Mouse (Mus musculus) forebrain, postnatal 0 days (tissue): ENCODE measurements around the gene Kctd19. TPM values are rescaled to one million over a fixed set of nuclear protein-coding genes. Genes with fewer than 3 reads are reported as not detected.

Experiments
- ATAC-seq: fragments of 200-750 bp; cut with Nextera tagmentation; 2 replicates; pipeline ENCODE4 v1.8.0; 2017; ENCODE audit warnings: mild to moderate bottlenecking, moderate library complexity
- DNase-seq: peaks from one replicate; pipeline ENCODE4 v3.0.0-alpha.2; 2015
- H3K27ac ChIP-seq: fragments of 300-500 bp; sonication (generic); 2 replicates; pipeline ENCODE4 v1.5.1; 2014; ENCODE audit warnings: low read depth, mild to moderate bottlenecking, antibody characterized with exemption, low read length, moderate library complexity, mixed read lengths
- H3K27me3 ChIP-seq: fragments of 300-500 bp; sonication (generic); 2 replicates; pipeline ENCODE4 v1.6.1; 2014; ENCODE audit warnings: mild to moderate bottlenecking, low read length, mixed read lengths; ENCODE audit not compliant: insufficient read depth
- H3K36me3 ChIP-seq: fragments of 300-500 bp; sonication (generic); 2 replicates; pipeline ENCODE4 v1.6.1; 2014; ENCODE audit warnings: mild to moderate bottlenecking, moderate library complexity; ENCODE audit not compliant: insufficient read depth
- H3K4me1 ChIP-seq: fragments of 300-500 bp; sonication (generic); 2 replicates; pipeline ENCODE4 v1.6.1; 2014; ENCODE audit warnings: antibody characterized with exemption; ENCODE audit not compliant: insufficient read depth
- H3K4me2 ChIP-seq: fragments of 300-500 bp; sonication (generic); 2 replicates; pipeline ENCODE4 v1.6.1; 2014; ENCODE audit warnings: low read depth, mild to moderate bottlenecking, moderate library complexity
- H3K4me3 ChIP-seq: fragments of 300-500 bp; sonication (generic); 2 replicates; pipeline ENCODE4 v1.5.1; 2014; ENCODE audit warnings: low read depth, low read length, mixed read lengths
- H3K9ac ChIP-seq: fragments of 300-500 bp; sonication (generic); 2 replicates; pipeline ENCODE4 v1.6.1; 2014; ENCODE audit warnings: mild to moderate bottlenecking
- H3K9me3 ChIP-seq: fragments of 300-500 bp; sonication (generic); 2 replicates; pipeline ENCODE4 v1.6.1; 2016; ENCODE audit warnings: low read length
- CTCF ChIP-seq: sonication (generic); IDR thresholded peaks from 2 replicates; pipeline ENCODE4 v1.5.1; 2016; ENCODE audit warnings: antibody characterized with exemption, control low read depth, low read depth
- WGBS: fragments of 180-500 bp; shearing (Covaris S2); extraction: QIAGEN DNeasy Blood & Tissue Kit; methylation state at CpG from one replicate; pipeline ENCODE4 v1.1.7; 2014; 5-methylcytosine and 5-hydroxymethylcytosine counted together
- polyA plus RNA-seq: library from polyadenylated mRNA; unstranded; fragments of >200 nt; fragmentation: Nextera tagmentation; extraction: Ambion mirVana; gene quantifications from 2 replicates; pipeline ENCODE4 v1.2.1, GENCODE M21; 2015
- total RNA-seq: library from RNA; depleted of rRNA; stranded (reverse); fragments of >200 nt; gene quantifications from 2 replicates; pipeline ENCODE4 v1.2.3, GENCODE M21; 2014

The Kctd19 gene
- total and polyA plus RNA-seq, 2 experiments from 2014 or later: 0.10 to 0.19 TPM

GRCm38 (mm10) chr8:105350186-105350585 lies 63.1 kb downstream of the Kctd19 start:
- DNase-seq (peak; percentile 25), ATAC-seq (no peak)
- Histone ChIP-seq H3K36me3 (no peaks in the 10 kb centered on the region), H3K4me3 (peak overlapping the region; percentile 66), H3K27ac (no peak overlapping the region; the same call in 1 of the 2 replicates), H3K9ac (peak overlapping the region; percentile 74), H3K4me2 (peak overlapping the region; percentile 98), H3K9me3 (no peaks in the 10 kb centered on the region), H3K4me1 (peaks cover 11% of the 10 kb centered on the region; the same call in 1 of the 2 replicates), H3K27me3 (no peaks in the 10 kb centered on the region; the same call in 1 of the 2 replicates)
- 28% methylated on average over 7 of the region's 7 CpGs for WGBS
- TF ChIP-seq CTCF: no peak

GRCm38 (mm10) chr8:105349096-105349771 lies 64.1 kb downstream of the Kctd19 start:
- peak; percentile 70 for ATAC-seq
- no peaks in the 10 kb centered on the region; the same call in 1 of the 2 replicates for H3K27me3 ChIP-seq
- H3K36me3 ChIP-seq: no peaks in the 10 kb centered on the region
- H3K4me2 ChIP-seq: peak overlapping the region; percentile 98
- DNase-seq: peak; percentile 72
- WGBS: 5% methylated on average over 44 of the region's 48 CpGs
- peak overlapping the region; percentile 66 for H3K4me3 ChIP-seq
- H3K27ac ChIP-seq: peak overlapping the region; percentile 67
- peak overlapping the region; percentile 74 for H3K9ac ChIP-seq
- TF ChIP-seq CTCF: no peak
- peaks cover 11% of the 10 kb centered on the region; the same call in 1 of the 2 replicates for H3K4me1 ChIP-seq
- H3K9me3 ChIP-seq: no peaks in the 10 kb centered on the region

GRCm38 (mm10) chr8:105348450-105349095 lies 64.7 kb downstream of the Kctd19 start, which contains the start of gene Slc9a5:
Gene Slc9a5 (plus strand): TSS chr8:105348843.
- peak within 1 kb of the TSS; percentile 98 for H3K4me2 ChIP-seq
- no peaks in the 10 kb centered on the region for H3K9me3 ChIP-seq
- H3K4me3 ChIP-seq: peak within 1 kb of the TSS; percentile 66
- peak within 1 kb of the TSS; percentile 74 for H3K9ac ChIP-seq
- H3K4me1 ChIP-seq: peaks cover 11% of the 10 kb centered on the region; the same call in 1 of the 2 replicates
- peak; percentile 10 for ATAC-seq
- peak; percentile 76 for DNase-seq
- no peaks in the 10 kb centered on the region for H3K36me3 ChIP-seq
- 2% methylated on average over 34 of the region's 34 CpGs for WGBS
- H3K27me3 ChIP-seq: no peaks in the 10 kb centered on the region; the same call in 1 of the 2 replicates
- TF ChIP-seq CTCF: peak; percentile 50
- peak within 1 kb of the TSS; percentile 67 for H3K27ac ChIP-seq

- under 1% methylated on average over 53 of the region's 53 CpGs for WGBS
- Histone ChIP-seq H3K4me2 (peak within 1 kb of the TSS; percentile 98), H3K27ac (peak within 1 kb of the TSS; percentile 67), H3K27me3 (no peaks in the 10 kb centered on the region; the same call in 1 of the 2 replicates), H3K9ac (peak within 1 kb of the TSS; percentile 74), H3K9me3 (no peaks in the 10 kb centered on the region), H3K4me3 (peak within 1 kb of the TSS; percentile 66), H3K36me3 (no peaks in the 10 kb centered on the region), H3K4me1 (peaks cover 11% of the 10 kb centered on the region; the same call in 1 of the 2 replicates)
- ATAC-seq (peak; percentile 90), DNase-seq (peak; percentile 88)
- peak; percentile 39 for TF ChIP-seq CTCF
These were observed 65.7 kb downstream of the Kctd19 start, which contains the start of gene Fhod1 for GRCm38 (mm10) chr8:105347428-105348221. Gene Fhod1 (minus strand): TSS chr8:105347953.

- peak overlapping the region; percentile 66 for H3K4me3 ChIP-seq
These were observed 66.5 kb downstream of the Kctd19 start for GRCm38 (mm10) chr8:105346611-105347427.

More at GRCm38 (mm10) chr8:105346611-105347427, 66.5 kb downstream of the Kctd19 start:
- H3K27ac ChIP-seq: no peak overlapping the region
- DNase-seq (no peak), ATAC-seq (no peak)
- WGBS: 3% methylated on average over 32 of the region's 34 CpGs
- peak overlapping the region; percentile 98 for H3K4me2 ChIP-seq
- H3K36me3 ChIP-seq: no peaks in the 10 kb centered on the region
- peaks cover 11% of the 10 kb centered on the region; the same call in 1 of the 2 replicates for H3K4me1 ChIP-seq
- H3K9me3 ChIP-seq: no peaks in the 10 kb centered on the region
- TF ChIP-seq CTCF: no peak
- H3K9ac ChIP-seq: peak overlapping the region; percentile 28; the same call in 1 of the 2 replicates
- H3K27me3 ChIP-seq: no peaks in the 10 kb centered on the region; the same call in 1 of the 2 replicates
